ENCODE assay signal across 8 mouse cellular contexts in the genomic region with DNA sequence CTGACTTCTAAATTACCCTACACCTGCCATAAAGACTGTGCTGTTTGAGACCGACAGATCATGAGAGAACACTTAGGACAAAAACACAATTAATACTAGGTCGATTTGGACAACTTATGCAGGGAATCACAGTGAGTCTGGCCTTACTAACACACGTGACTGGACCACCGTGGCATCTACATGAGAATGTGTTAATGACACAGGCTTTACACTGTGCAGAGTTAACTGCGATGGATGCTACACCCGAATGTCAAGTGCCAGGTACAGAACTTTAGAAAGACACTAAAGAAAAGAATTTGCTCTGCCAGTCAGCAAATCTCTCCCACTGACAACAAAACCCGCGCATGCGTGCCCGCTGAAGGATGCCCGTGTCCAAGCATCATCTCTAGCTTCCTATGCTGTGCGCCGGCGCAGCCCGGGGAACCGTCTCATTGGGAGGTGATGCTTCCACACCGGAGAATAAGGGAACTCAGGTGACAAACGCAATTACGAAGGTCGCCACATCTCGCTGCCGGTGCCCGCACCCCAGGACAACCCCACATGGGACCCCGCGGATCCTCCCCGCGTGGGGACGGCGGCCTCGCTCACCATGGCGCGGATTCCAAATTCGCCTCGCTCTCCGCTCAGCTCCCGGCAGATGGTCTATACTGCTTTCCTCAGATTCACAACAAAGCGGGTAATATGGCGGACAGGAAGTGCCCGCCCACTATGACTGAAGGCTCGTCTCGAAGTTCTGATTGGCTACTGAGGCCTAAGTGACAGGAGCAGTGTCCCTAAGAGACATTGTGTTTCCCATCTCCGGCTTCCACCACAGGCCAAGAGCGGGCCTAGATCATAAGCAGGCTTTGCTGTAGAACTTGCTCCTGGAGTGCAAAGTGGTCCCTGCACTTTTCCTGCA. TPM values are rescaled to one million over a fixed set of nuclear protein-coding genes. Genes with fewer than 3 reads are reported as not detected.
DNase-seq lines count a peak whose midpoint lies in the region; ATAC-seq and TF ChIP-seq lines count a peak whose summit lies in the region.
"Not testable (repeated sequence)": the region's sequence is repeated elsewhere in the genome, so short reads cannot be mapped to it uniquely, and the experiment has no call there.
"Had no signal": no experiment of that assay in that cellular context is flagged by ENCODE, and none has a peak within 500 bp of the region (broad histone marks: within the 10 kb centered on the region; RNA-seq: fewer than 3 reads in every experiment).

A gene (minus strand): TSS at position 656 of the 898 bp plus-strand sequence.

- WGBS in embryonic facial prominence, embryonic 10.5 days: no CpG with 5 or more reads among the region's 43 CpGs
- WGBS in forebrain, embryonic 15.5 days: no CpG with 5 or more reads among the region's 43 CpGs
- WGBS in intestine, postnatal 0 days: no CpG with 5 or more reads among the region's 43 CpGs
- WGBS in limb, embryonic 13.5 days: no CpG with 5 or more reads among the region's 43 CpGs
- WGBS in lung, embryonic 16.5 days: no CpG with 5 or more reads among the region's 43 CpGs
- WGBS in midbrain, postnatal 0 days: no CpG with 5 or more reads among the region's 43 CpGs

- H3K27ac ChIP-seq in embryonic facial prominence, embryonic 10.5 days (replicated peaks); forebrain, embryonic 15.5 days (replicated peaks); intestine, postnatal 0 days (ENCODE audit: low read depth, low read length); limb, embryonic 13.5 days; lung, embryonic 16.5 days (ENCODE audit: low read length); midbrain, postnatal 0 days (ENCODE audit: low read depth, low read length): not testable (repeated sequence)

- not testable (repeated sequence) for DNase-seq in embryonic facial prominence, embryonic 10.5 days (ENCODE audit: low spot score); midbrain, postnatal 0 days (ENCODE audit: low spot score)

- H3K27me3 ChIP-seq in embryonic facial prominence, embryonic 10.5 days (replicated peaks; ENCODE audit: low read depth, poor library complexity, severe bottlenecking); forebrain, embryonic 15.5 days; intestine, postnatal 0 days (replicated peaks; ENCODE audit: control insufficient read depth, insufficient read depth, low read length); limb, embryonic 13.5 days; lung, embryonic 16.5 days (ENCODE audit: control insufficient read depth, insufficient read depth, low read depth, low read length); midbrain, postnatal 0 days (ENCODE audit: insufficient read depth, low read length): not testable (repeated sequence)

- H3K36me3 ChIP-seq in embryonic facial prominence, embryonic 10.5 days (replicated peaks); forebrain, embryonic 15.5 days; intestine, postnatal 0 days (ENCODE audit: control insufficient read depth, insufficient read depth); limb, embryonic 13.5 days; lung, embryonic 16.5 days (ENCODE audit: control insufficient read depth, insufficient read depth, low read length); midbrain, postnatal 0 days (ENCODE audit: insufficient read depth, low read length): not testable (repeated sequence)

- H3K4me1 ChIP-seq in embryonic facial prominence, embryonic 10.5 days; forebrain, embryonic 15.5 days; intestine, postnatal 0 days (replicated peaks; ENCODE audit: control insufficient read depth, insufficient read depth, low read length); limb, embryonic 13.5 days; lung, embryonic 16.5 days (replicated peaks; ENCODE audit: control insufficient read depth, insufficient read depth, low read length); midbrain, postnatal 0 days (ENCODE audit: insufficient read depth, low read length): not testable (repeated sequence)

- H3K4me2 ChIP-seq in forebrain, embryonic 15.5 days (replicated peaks); intestine, postnatal 0 days (replicated peaks; ENCODE audit: low read depth); limb, embryonic 13.5 days (replicated peaks); lung, embryonic 16.5 days (ENCODE audit: low read depth, low read length); midbrain, postnatal 0 days (ENCODE audit: low read depth, low read length, poor library complexity, severe bottlenecking): not testable (repeated sequence)

- TF ChIP-seq CTCF in intestine, postnatal 0 days (IDR thresholded peaks at IDR 0.05; ENCODE audit: low read depth); midbrain, postnatal 0 days (IDR thresholded peaks at IDR 0.05): not testable (repeated sequence)

- ATAC-seq in forebrain, embryonic 15.5 days (replicated peaks): peak; percentile 99
- peak; percentile 56 to 75; a peak in 2 of 4 replicates for ATAC-seq in hematopoietic stem cell, adult 5-6 weeks (replicated peaks in 1 of 2; ENCODE audit: insufficient read depth in 1 of 2, low FRiP score in 2 of 2, low TSS enrichment in 1 of 2, low read depth in 1 of 2, poor library complexity in 2 of 2, severe bottlenecking in 2 of 2)
- peak; percentile 94 for ATAC-seq in intestine, postnatal 0 days
- ATAC-seq in limb, embryonic 13.5 days (ENCODE audit: low FRiP score, low read depth): peak; percentile 98
- ATAC-seq in lung, embryonic 16.5 days (ENCODE audit: low read depth): peak; percentile 97
- peak; percentile 98 for ATAC-seq in midbrain, postnatal 0 days (ENCODE audit: low FRiP score)

- H3K9ac ChIP-seq in forebrain, embryonic 15.5 days (replicated peaks); intestine, postnatal 0 days (ENCODE audit: low read depth, low read length); limb, embryonic 13.5 days; lung, embryonic 16.5 days (ENCODE audit: low read length); midbrain, postnatal 0 days (replicated peaks; ENCODE audit: low read length, poor library complexity, severe bottlenecking): not testable (repeated sequence)

- H3K9me3 ChIP-seq in embryonic facial prominence, embryonic 10.5 days; forebrain, embryonic 15.5 days; intestine, postnatal 0 days (ENCODE audit: control insufficient read depth); limb, embryonic 13.5 days; lung, embryonic 16.5 days (ENCODE audit: control insufficient read depth, low read length); midbrain, postnatal 0 days (ENCODE audit: low read length): not testable (repeated sequence)

- not testable (repeated sequence) for H3K4me3 ChIP-seq in embryonic facial prominence, embryonic 10.5 days; forebrain, embryonic 15.5 days; intestine, postnatal 0 days (ENCODE audit: low read depth, low read length); limb, embryonic 13.5 days; lung, embryonic 16.5 days (ENCODE audit: low read length); midbrain, postnatal 0 days (ENCODE audit: low read depth, low read length)

RNA-seq across cellular contexts. Expression of the gene that starts here (rescaled TPM):
- polyA plus RNA-seq in embryonic facial prominence, embryonic 10.5 days (2016; fragmentation: Nextera tagmentation; extraction: Ambion mirVana): 10.4 and 11.8 TPM in 2 replicates
- 17.7 and 19.5 TPM in 2 replicates for polyA plus RNA-seq in forebrain, embryonic 15.5 days (2015; fragmentation: Nextera tagmentation; extraction: Ambion mirVana)
- total RNA-seq in hematopoietic stem cell, adult 5-6 weeks (2017): 0.30 and 5.7 TPM in 2 replicates
- 1.0 and 1.4 TPM in 2 replicates for polyA plus RNA-seq in intestine, postnatal 0 days (2015; fragmentation: Nextera tagmentation; extraction: Ambion mirVana)
- 10.3 and 11.7 TPM in 2 replicates for polyA plus RNA-seq in limb, embryonic 13.5 days (2015; fragmentation: Nextera tagmentation; extraction: Ambion mirVana)
- polyA plus RNA-seq in lung, embryonic 16.5 days (2015; fragmentation: Nextera tagmentation; extraction: Ambion mirVana): 10.2 and 10.6 TPM in 2 replicates
- total RNA-seq in midbrain, postnatal 0 days (2014; rRNA removed): 15.9 and 41.5 TPM in 2 replicates
- 8.7 and 9.8 TPM in 2 replicates for polyA plus RNA-seq in midbrain, postnatal 0 days (2015; fragmentation: Nextera tagmentation; extraction: Ambion mirVana)
- polyA plus RNA-seq: small intestine, adult 2 months had no signal
